Mouse (Mus musculus): ENCODE data around the gene Hoxb7. TPM values are rescaled to one million over a fixed set of nuclear protein-coding genes. Genes with fewer than 3 reads are reported as not detected.

Gene Hoxb7
- polyA plus RNA-seq, 1 experiment from 2014 or later: not detected

GRCm38 (mm10) chr11:96260310-96260970 is 26.0 kb upstream of the Hoxb7 start:
- peaks cover 100% of the 10 kb centered on the region for H3K27me3 ChIP-seq (replicated peaks; ENCODE audit: low read depth, poor library complexity, severe bottlenecking)

GRCm38 (mm10) chr11:96261323-96261890 is 25.0 kb upstream of the Hoxb7 start:
- peaks cover 100% of the 10 kb centered on the region for H3K27me3 ChIP-seq (replicated peaks; ENCODE audit: low read depth, poor library complexity, severe bottlenecking)
- no peaks in the 10 kb centered on the region for H3K36me3 ChIP-seq (replicated peaks)
- no peak overlapping the region for H3K4me3 ChIP-seq
- no peaks in the 10 kb centered on the region for H3K9me3 ChIP-seq
- H3K4me1 ChIP-seq: peaks cover 4% of the 10 kb centered on the region; the same call in 1 of the 2 replicates
- 1% methylated on average over 24 of the region's 24 CpGs for WGBS
- no peak overlapping the region for H3K27ac ChIP-seq (replicated peaks)
- peak; percentile 85 for DNase-seq (ENCODE audit: low spot score)

More at GRCm38 (mm10) chr11:96260310-96260970, 26.0 kb upstream of the Hoxb7 start:
- no peak overlapping the region for H3K4me3 ChIP-seq
- WGBS: 1% methylated on average over 23 of the region's 23 CpGs
- H3K9me3 ChIP-seq: no peaks in the 10 kb centered on the region
- peak; percentile 42 for DNase-seq (ENCODE audit: low spot score)
- H3K36me3 ChIP-seq (replicated peaks): no peaks in the 10 kb centered on the region
- H3K27ac ChIP-seq (replicated peaks): no peak overlapping the region
- peaks cover 4% of the 10 kb centered on the region; the same call in 1 of the 2 replicates for H3K4me1 ChIP-seq

- 12% methylated on average over 6 of the region's 6 CpGs for WGBS
- Histone ChIP-seq H3K4me1 (peaks cover 4% of the 10 kb centered on the region; the same call in 1 of the 2 replicates), H3K27me3 (replicated peaks; ENCODE audit: low read depth, poor library complexity, severe bottlenecking) (peaks cover 100% of the 10 kb centered on the region), H3K4me3 (no peak overlapping the region), H3K27ac (replicated peaks) (no peak overlapping the region), H3K36me3 (replicated peaks) (no peaks in the 10 kb centered on the region), H3K9me3 (no peaks in the 10 kb centered on the region)
- peak; percentile 15 for DNase-seq (ENCODE audit: low spot score)
Measured at GRCm38 (mm10) chr11:96262262-96262830, 24.1 kb upstream of the Hoxb7 start.

GRCm38 (mm10) chr11:96263636-96264389 is 22.6 kb upstream of the Hoxb7 start:
- Histone ChIP-seq H3K27me3 (replicated peaks; ENCODE audit: low read depth, poor library complexity, severe bottlenecking) (peaks cover 100% of the 10 kb centered on the region), H3K4me3 (no peak overlapping the region), H3K9me3 (no peaks in the 10 kb centered on the region), H3K4me1 (peaks cover 4% of the 10 kb centered on the region; the same call in 1 of the 2 replicates), H3K27ac (replicated peaks) (no peak overlapping the region), H3K36me3 (replicated peaks) (no peaks in the 10 kb centered on the region)
- WGBS: 2% methylated on average over 33 of the region's 33 CpGs
- DNase-seq (ENCODE audit: low spot score): peak; percentile 55

GRCm38 (mm10) chr11:96264390-96265020 is 21.9 kb upstream of the Hoxb7 start:
- Histone ChIP-seq H3K27ac (replicated peaks) (no peak overlapping the region), H3K4me3 (no peak overlapping the region), H3K4me1 (peaks cover 4% of the 10 kb centered on the region; the same call in 1 of the 2 replicates), H3K27me3 (replicated peaks; ENCODE audit: low read depth, poor library complexity, severe bottlenecking) (peaks cover 100% of the 10 kb centered on the region), H3K9me3 (no peaks in the 10 kb centered on the region), H3K36me3 (replicated peaks) (no peaks in the 10 kb centered on the region)
- 2% methylated on average over 8 of the region's 8 CpGs for WGBS
- peak; percentile 48 for DNase-seq (ENCODE audit: low spot score)

GRCm38 (mm10) chr11:96265954-96266353 is 20.5 kb upstream of the Hoxb7 start:
- Histone ChIP-seq H3K4me1 (no peaks in the 10 kb centered on the region), H3K4me3 (no peak overlapping the region), H3K36me3 (replicated peaks) (no peaks in the 10 kb centered on the region), H3K9me3 (no peaks in the 10 kb centered on the region), H3K27ac (replicated peaks) (no peak overlapping the region), H3K27me3 (replicated peaks; ENCODE audit: low read depth, poor library complexity, severe bottlenecking) (peaks cover 100% of the 10 kb centered on the region)
- 1% methylated on average over 7 of the region's 7 CpGs for WGBS
- DNase-seq (ENCODE audit: low spot score): peak; percentile 21

GRCm38 (mm10) chr11:96267021-96267920 is 19.2 kb upstream of the Hoxb7 start:
- Histone ChIP-seq H3K27me3 (replicated peaks; ENCODE audit: low read depth, poor library complexity, severe bottlenecking) (peaks cover 100% of the 10 kb centered on the region), H3K4me1 (peaks cover 7% of the 10 kb centered on the region), H3K36me3 (replicated peaks) (no peaks in the 10 kb centered on the region), H3K27ac (replicated peaks) (no peak overlapping the region), H3K4me3 (no peak overlapping the region), H3K9me3 (no peaks in the 10 kb centered on the region)
- 10% methylated on average over 7 of the region's 7 CpGs for WGBS
- peak; percentile 28 for DNase-seq (ENCODE audit: low spot score)

- Histone ChIP-seq H3K4me3 (no peak overlapping the region), H3K4me1 (peaks cover 11% of the 10 kb centered on the region), H3K9me3 (no peaks in the 10 kb centered on the region), H3K27me3 (replicated peaks; ENCODE audit: low read depth, poor library complexity, severe bottlenecking) (peaks cover 100% of the 10 kb centered on the region), H3K27ac (replicated peaks) (no peak overlapping the region), H3K36me3 (replicated peaks) (no peaks in the 10 kb centered on the region)
- 0% methylated on average over 1 of the region's 1 CpGs for WGBS
- DNase-seq (ENCODE audit: low spot score): no peak
Measured at GRCm38 (mm10) chr11:96268031-96268745, 18.2 kb upstream of the Hoxb7 start.

GRCm38 (mm10) chr11:96269869-96270268 is 16.6 kb upstream of the Hoxb7 start:
- no peaks in the 10 kb centered on the region for H3K36me3 ChIP-seq (replicated peaks)
- no peak overlapping the region for H3K27ac ChIP-seq (replicated peaks)
- H3K4me1 ChIP-seq: peaks cover 11% of the 10 kb centered on the region
- H3K27me3 ChIP-seq (replicated peaks; ENCODE audit: low read depth, poor library complexity, severe bottlenecking): peaks cover 100% of the 10 kb centered on the region
- under 1% methylated on average over 19 of the region's 19 CpGs for WGBS
- H3K4me3 ChIP-seq: no peak overlapping the region
- H3K9me3 ChIP-seq: no peaks in the 10 kb centered on the region
- DNase-seq (ENCODE audit: low spot score): no peak

GRCm38 (mm10) chr11:96270996-96271540 is 15.4 kb upstream of the Hoxb7 start, which contains the start of gene Hoxb9:
Hoxb9 (plus strand) TSS chr11:96271457.
- H3K27me3 ChIP-seq (replicated peaks; ENCODE audit: low read depth, poor library complexity, severe bottlenecking): peaks cover 100% of the 10 kb centered on the region
- peaks cover 11% of the 10 kb centered on the region for H3K4me1 ChIP-seq
- H3K4me3 ChIP-seq: peak within 1 kb of the TSS; percentile 6; the same call in 1 of the 2 replicates
- no peak for DNase-seq (ENCODE audit: low spot score)
- H3K9me3 ChIP-seq: no peaks in the 10 kb centered on the region
- H3K36me3 ChIP-seq (replicated peaks): no peaks in the 10 kb centered on the region
- no peak within 1 kb of the TSS for H3K27ac ChIP-seq (replicated peaks)
- WGBS: under 1% methylated on average over 40 of the region's 40 CpGs

All from embryonic facial prominence, embryonic 10.5 days (tissue).